Mouse (Mus musculus) heart, embryonic 11.5 days (tissue): Measurements from ENCODE around the gene Aldh18a1. TPM values are rescaled to one million over a fixed set of nuclear protein-coding genes. Genes with fewer than 3 reads are reported as not detected.

Experiments
- ATAC-seq: fragments of 200-750 bp; cut with Nextera tagmentation; replicated peaks from 2 replicates; pipeline ENCODE4 v1.8.0; 2017; ENCODE audit warnings: moderate library complexity; ENCODE audit not compliant: insufficient number of reproducible peaks, low FRiP score, low TSS enrichment
- H3K27ac ChIP-seq: fragments of 300-500 bp; sonication (generic); 2 replicates; pipeline ENCODE4 v1.5.1; 2014; ENCODE audit warnings: mild to moderate bottlenecking, low read depth, low read length
- H3K27me3 ChIP-seq: fragments of 300-500 bp; sonication (generic); 2 replicates; pipeline ENCODE4 v1.6.1; 2014; ENCODE audit warnings: mild to moderate bottlenecking, low read length, mixed read lengths; ENCODE audit not compliant: control insufficient read depth, insufficient read depth
- H3K36me3 ChIP-seq: fragments of 300-500 bp; sonication (generic); 2 replicates; pipeline ENCODE4 v1.6.1; 2014; ENCODE audit warnings: mild to moderate bottlenecking, low read length, moderate library complexity, mixed read lengths; ENCODE audit not compliant: control insufficient read depth, insufficient read depth
- H3K4me1 ChIP-seq: fragments of 300-500 bp; sonication (generic); 2 replicates; pipeline ENCODE4 v1.6.1; 2014; ENCODE audit warnings: low read length; ENCODE audit not compliant: control insufficient read depth, insufficient read depth
- H3K4me2 ChIP-seq: fragments of 300-500 bp; sonication (generic); 2 replicates; pipeline ENCODE4 v1.6.1; 2014; ENCODE audit warnings: mild to moderate bottlenecking, moderate library complexity
- H3K4me3 ChIP-seq: fragments of 300-500 bp; sonication (generic); 2 replicates; pipeline ENCODE4 v1.5.1; 2014; ENCODE audit warnings: low read depth, low read length
- H3K9ac ChIP-seq: fragments of 300-500 bp; sonication (generic); 2 replicates; pipeline ENCODE4 v1.6.1; 2014; ENCODE audit warnings: mild to moderate bottlenecking, low read depth, low read length, moderate library complexity
- H3K9me3 ChIP-seq: fragments of 300-500 bp; sonication (generic); replicated peaks from 2 replicates; pipeline ENCODE4 v1.6.1; 2016; ENCODE audit warnings: low read length; ENCODE audit not compliant: control insufficient read depth
- whole genome bisulfite sequencing: fragments of 180-500 bp; shearing (Covaris S2); extraction: QIAGEN DNeasy Blood & Tissue Kit; methylation state at CpG from one replicate; pipeline ENCODE4 v1.1.7; 2014; ENCODE audit not compliant: insufficient replicate concordance; 5-methylcytosine and 5-hydroxymethylcytosine counted together
- polyA plus RNA-seq: library from polyadenylated mRNA; unstranded; fragments of >200 nt; fragmentation: Nextera tagmentation; extraction: Ambion mirVana; gene quantifications from 2 replicates; pipeline ENCODE4 v1.2.1, GENCODE M21; 2014

Aldh18a1 gene
- 38.9 and 42.9 TPM in 2 replicates for polyA plus RNA-seq

DNA sequence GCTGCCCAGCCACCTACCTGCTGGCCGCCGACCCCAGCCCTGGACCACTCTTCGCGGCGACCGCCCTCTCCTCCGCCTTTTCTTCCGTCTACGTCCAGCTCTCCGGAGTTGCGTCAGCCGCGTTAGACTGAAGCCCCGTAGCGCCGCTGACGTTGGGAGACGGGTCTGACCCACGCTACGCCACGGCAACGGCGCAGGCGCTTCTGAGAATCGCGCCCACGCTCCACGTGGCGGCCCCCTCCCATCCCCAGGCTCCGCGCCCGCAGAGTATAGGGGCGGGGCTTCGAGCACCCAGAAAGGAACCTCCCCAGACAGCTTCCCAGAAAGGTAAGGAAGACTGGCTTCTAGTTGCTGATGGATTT, at the start of gene Aldh18a1:
TSS of gene Aldh18a1 (minus strand) at position 171 of the 362 bp plus-strand sequence.
- H3K9me3 ChIP-seq, result no peaks in the 10 kb centered on the region
- peaks cover 9% of the 10 kb centered on the region for H3K4me1 ChIP-seq
- H3K27ac ChIP-seq, result peak within 1 kb of the TSS; percentile 57
- peak within 1 kb of the TSS; percentile 79 for H3K9ac ChIP-seq
- H3K4me3 ChIP-seq, result peak within 1 kb of the TSS; percentile 66
- H3K36me3 ChIP-seq, result peaks cover 2% of the 10 kb centered on the region; the same call in 1 of the 2 replicates
- 0% methylated on average over 34 of the region's 34 CpGs for WGBS
- peak; percentile 92 for ATAC-seq
- H3K4me2 ChIP-seq, result peak within 1 kb of the TSS; percentile 85
- H3K27me3 ChIP-seq, result no peaks in the 10 kb centered on the region

DNA sequence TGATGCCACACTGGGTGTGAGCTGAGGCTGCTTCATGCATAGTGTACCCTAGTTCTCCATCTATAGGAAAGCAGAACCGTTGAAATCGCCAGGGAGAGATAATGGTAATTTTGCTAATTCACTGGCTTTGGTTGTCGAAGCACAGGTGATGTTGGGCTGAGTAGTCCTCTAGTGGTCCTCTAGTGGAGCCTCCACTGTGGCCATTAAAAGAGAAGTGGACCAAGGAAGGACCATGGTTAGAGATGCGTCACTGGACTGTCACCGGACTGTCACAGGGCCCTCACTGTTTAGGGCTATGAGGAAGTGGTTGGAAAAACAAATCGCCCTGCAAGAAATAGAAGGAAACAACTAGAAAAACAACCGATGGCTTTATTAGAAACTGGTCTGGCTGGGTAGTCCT, 49.3 kb upstream of the Aldh18a1 start:
- ATAC-seq, result no peak

DNA sequence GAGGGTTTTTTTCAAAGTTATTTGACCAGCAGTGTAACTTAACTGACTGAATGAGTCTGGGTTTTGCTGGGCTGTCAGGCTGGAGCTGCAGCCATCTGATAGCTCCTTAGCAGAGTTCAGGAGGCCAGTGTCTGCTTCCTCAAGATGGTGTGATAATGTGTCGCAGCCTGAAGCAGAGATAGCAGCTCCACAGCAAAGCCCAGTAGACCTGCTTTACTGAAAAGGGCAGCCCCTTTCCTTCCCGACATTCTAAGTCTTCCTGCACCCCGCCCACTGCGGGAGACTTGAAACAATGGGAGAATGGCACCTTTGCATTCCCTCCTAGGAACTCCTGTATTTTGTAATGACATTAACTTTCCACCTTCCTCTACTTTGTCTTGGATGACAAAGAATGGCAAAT, 48.8 kb upstream of the Aldh18a1 start:
- H3K27ac ChIP-seq, result no peak overlapping the region
- H3K4me3 ChIP-seq, result no peak overlapping the region
- no peaks in the 10 kb centered on the region for H3K36me3 ChIP-seq
- no peak overlapping the region for H3K4me2 ChIP-seq
- no peak for ATAC-seq
- no peaks in the 10 kb centered on the region for H3K9me3 ChIP-seq
- no peak overlapping the region for H3K9ac ChIP-seq
- H3K27me3 ChIP-seq, result no peaks in the 10 kb centered on the region
- WGBS, result 35% methylated on average over 4 of the region's 4 CpGs
- H3K4me1 ChIP-seq, result no peaks in the 10 kb centered on the region

More for the DNA sequence above, 49.3 kb upstream of the Aldh18a1 start:
- no peaks in the 10 kb centered on the region for H3K9me3 ChIP-seq
- no peaks in the 10 kb centered on the region for H3K36me3 ChIP-seq
- H3K27me3 ChIP-seq, result no peaks in the 10 kb centered on the region
- H3K27ac ChIP-seq, result no peak overlapping the region
- no peak overlapping the region for H3K4me2 ChIP-seq
- 58% methylated on average over 7 of the region's 7 CpGs for WGBS
- H3K9ac ChIP-seq, result no peak overlapping the region
- no peak overlapping the region for H3K4me3 ChIP-seq
- H3K4me1 ChIP-seq, result no peaks in the 10 kb centered on the region

DNA sequence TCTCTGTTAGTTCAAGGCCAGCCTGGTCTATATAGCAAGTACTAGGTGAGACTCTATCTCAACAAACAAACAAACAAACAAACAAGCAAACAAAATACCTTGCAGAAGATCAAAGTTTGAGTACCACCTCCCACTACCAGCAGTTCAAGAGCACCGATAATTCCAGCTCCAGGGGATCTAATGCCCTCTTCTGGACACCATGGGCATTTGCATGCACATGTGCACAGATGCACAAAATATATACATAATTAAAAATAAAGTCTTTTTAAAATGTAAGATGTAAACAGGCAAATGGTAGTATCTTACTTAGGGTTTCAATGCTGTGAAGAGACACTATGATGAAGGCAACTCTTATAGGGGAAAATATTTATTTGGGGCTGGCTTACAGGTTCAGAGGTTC, 44.9 kb upstream of the Aldh18a1 start:
- Histone ChIP-seq H3K27me3 (no peaks in the 10 kb centered on the region), H3K4me1 (no peaks in the 10 kb centered on the region), H3K9ac (no peak overlapping the region), H3K9me3 (no peaks in the 10 kb centered on the region), H3K4me3 (no peak overlapping the region), H3K4me2 (no peak overlapping the region), H3K36me3 (no peaks in the 10 kb centered on the region), H3K27ac (no peak overlapping the region)
- WGBS, result 58% methylated on average over 1 of the region's 1 CpGs
- no peak for ATAC-seq

DNA sequence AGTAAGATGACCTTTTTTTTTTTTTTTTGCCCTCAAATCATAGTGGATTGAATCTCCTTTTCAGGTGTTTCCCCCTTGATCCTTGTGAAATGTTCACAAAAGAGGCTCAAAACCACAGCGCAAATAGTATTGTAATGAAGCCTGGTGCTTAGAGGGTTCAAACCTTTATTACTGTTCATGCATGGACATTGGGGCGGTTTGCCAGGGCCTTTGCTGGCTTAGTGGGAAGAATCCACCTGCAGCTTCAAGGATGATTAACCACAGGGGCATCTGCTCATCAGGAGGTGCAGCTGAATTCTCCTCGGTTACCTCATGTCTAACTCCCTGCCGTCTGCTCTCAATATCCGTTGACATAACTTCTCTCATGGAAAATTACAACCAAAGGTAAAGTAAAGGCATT, 44.4 kb upstream of the Aldh18a1 start:
- H3K4me2 ChIP-seq, result no peak overlapping the region
- ATAC-seq, result no peak
- no peaks in the 10 kb centered on the region for H3K4me1 ChIP-seq
- 78% methylated on average over 5 of the region's 5 CpGs for WGBS
- H3K36me3 ChIP-seq, result no peaks in the 10 kb centered on the region
- no peak overlapping the region for H3K4me3 ChIP-seq
- no peak overlapping the region for H3K9ac ChIP-seq
- no peak overlapping the region for H3K27ac ChIP-seq
- H3K27me3 ChIP-seq, result no peaks in the 10 kb centered on the region
- no peaks in the 10 kb centered on the region for H3K9me3 ChIP-seq

DNA sequence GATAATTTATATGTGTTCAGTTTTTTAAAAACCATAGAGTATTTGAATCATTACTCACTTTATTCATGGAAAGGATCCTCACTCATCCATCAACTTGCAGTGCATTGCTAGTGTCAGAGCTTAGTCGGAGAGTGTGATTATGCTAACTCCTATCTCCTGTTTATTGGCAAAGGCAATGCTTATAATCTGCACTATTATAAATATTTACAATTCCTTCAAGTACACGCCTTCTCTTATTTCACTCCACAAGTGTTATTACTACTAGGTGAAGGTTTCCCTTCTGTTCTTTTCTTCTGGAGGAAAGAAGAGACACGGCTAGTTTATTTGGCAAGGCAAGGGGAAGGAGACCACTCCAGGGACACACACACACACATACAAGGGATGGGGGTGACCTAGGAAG, 43.9 kb upstream of the Aldh18a1 start:
- Histone ChIP-seq H3K27me3 (no peaks in the 10 kb centered on the region), H3K9me3 (no peaks in the 10 kb centered on the region), H3K4me3 (no peak overlapping the region), H3K36me3 (no peaks in the 10 kb centered on the region), H3K4me2 (no peak overlapping the region), H3K27ac (no peak overlapping the region), H3K4me1 (no peaks in the 10 kb centered on the region), H3K9ac (no peak overlapping the region)
- WGBS, result 63% methylated on average over 3 of the region's 3 CpGs
- ATAC-seq, result no peak

DNA sequence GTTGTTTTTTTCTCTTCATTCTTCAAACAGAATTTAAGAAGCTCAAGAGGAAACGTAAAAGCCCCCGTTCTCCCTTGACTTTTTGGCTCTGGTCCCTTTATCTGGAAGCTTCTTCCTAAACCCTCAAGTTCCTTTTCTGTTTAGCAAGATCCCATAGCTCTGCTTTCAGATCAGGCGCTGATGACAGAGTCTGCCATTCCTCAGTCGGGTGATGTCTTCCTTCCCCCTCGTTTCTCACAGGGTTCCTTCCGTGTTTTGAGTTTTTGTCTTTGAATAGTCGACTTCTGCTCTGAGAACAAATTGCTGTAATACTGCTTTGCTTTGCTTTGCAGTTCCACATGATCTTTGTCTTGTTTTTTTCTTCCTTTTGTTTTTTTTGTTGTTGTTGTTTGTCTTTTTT, 42.3 kb upstream of the Aldh18a1 start:
- WGBS, result 53% methylated on average over 7 of the region's 7 CpGs
- no peaks in the 10 kb centered on the region for H3K9me3 ChIP-seq

DNA sequence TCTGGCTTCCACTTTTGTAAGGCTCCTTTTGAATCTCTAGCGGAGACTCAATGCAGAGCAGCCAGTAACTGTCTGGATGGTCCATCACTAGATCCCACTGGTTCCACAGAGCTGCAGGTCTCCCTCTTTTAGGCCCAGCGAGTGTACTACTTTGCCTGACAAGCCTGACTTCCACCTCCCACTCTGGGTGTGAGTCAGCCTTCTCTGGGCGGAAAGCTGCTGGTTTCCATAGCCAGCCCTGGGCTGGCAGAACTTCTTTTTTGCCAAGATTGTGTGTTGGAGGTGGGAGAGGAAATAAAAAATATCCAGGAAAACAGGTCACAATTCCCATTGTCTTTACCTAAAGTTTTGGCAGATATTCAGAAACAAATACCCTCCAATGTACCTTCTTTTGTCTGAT, 41.8 kb upstream of the Aldh18a1 start:
- 68% methylated on average over 3 of the region's 3 CpGs for WGBS
- Histone ChIP-seq H3K9ac (no peak overlapping the region), H3K36me3 (no peaks in the 10 kb centered on the region), H3K4me1 (no peaks in the 10 kb centered on the region), H3K4me2 (no peak overlapping the region), H3K27me3 (no peaks in the 10 kb centered on the region), H3K4me3 (no peak overlapping the region), H3K27ac (no peak overlapping the region), H3K9me3 (no peaks in the 10 kb centered on the region)
- ATAC-seq, result no peak

More for the DNA sequence above, 42.3 kb upstream of the Aldh18a1 start:
- no peaks in the 10 kb centered on the region for H3K36me3 ChIP-seq
- no peak for ATAC-seq
- no peaks in the 10 kb centered on the region for H3K27me3 ChIP-seq
- H3K4me1 ChIP-seq, result no peaks in the 10 kb centered on the region
- H3K4me2 ChIP-seq, result no peak overlapping the region
- no peak overlapping the region for H3K27ac ChIP-seq
- H3K9ac ChIP-seq, result no peak overlapping the region
- H3K4me3 ChIP-seq, result no peak overlapping the region

DNA sequence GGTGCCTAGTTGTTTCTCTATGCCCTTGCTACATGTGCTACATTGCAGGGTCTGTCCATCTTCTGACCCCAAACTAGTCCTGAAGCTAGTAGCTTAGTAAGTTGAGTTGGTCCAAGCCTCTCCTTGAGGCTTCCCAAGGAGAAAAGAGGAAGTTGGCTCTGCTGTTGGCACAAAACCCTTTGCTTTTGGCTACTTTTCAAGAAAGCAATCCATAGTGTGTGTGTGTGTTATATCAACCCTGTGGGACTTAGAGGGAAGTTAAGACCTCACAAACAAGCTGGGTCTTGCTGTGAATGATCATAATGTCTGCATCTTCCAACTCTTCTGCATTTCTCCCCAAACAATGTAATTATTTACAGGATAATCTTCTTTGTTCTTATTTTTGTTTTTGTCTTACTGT, 40.7 kb upstream of the Aldh18a1 start:
- Histone ChIP-seq H3K9ac (no peak overlapping the region), H3K4me2 (no peak overlapping the region), H3K27ac (no peak overlapping the region), H3K4me1 (no peaks in the 10 kb centered on the region), H3K27me3 (no peaks in the 10 kb centered on the region), H3K4me3 (no peak overlapping the region), H3K9me3 (no peaks in the 10 kb centered on the region), H3K36me3 (no peaks in the 10 kb centered on the region)
- ATAC-seq, result no peak
